Mouse (Mus musculus): Measurements from ENCODE around the gene Olfr1293-ps. TPM values are rescaled to one million over a fixed set of nuclear protein-coding genes. Genes with fewer than 3 reads are reported as not detected.

Gene Olfr1293-ps
- polyA plus RNA-seq, 1 experiment from 2014 or later = not detected

Other genes starting within 250 kb of the Olfr1293-ps start
- gene Olfr1278, start 235.1 kb upstream of the Olfr1293-ps start, polyA plus RNA-seq (2014; fragmentation: Nextera tagmentation; extraction: Ambion mirVana) = not detected in 2 replicates
- gene Olfr1279, start 224.6 kb upstream of the Olfr1293-ps start, polyA plus RNA-seq (2014; fragmentation: Nextera tagmentation; extraction: Ambion mirVana) = not detected in 2 replicates
- not detected in 2 replicates for gene Olfr1280, start 211.2 kb upstream of the Olfr1293-ps start, polyA plus RNA-seq (2014; fragmentation: Nextera tagmentation; extraction: Ambion mirVana)
- not detected in 2 replicates for gene Olfr1281, start 198.7 kb upstream of the Olfr1293-ps start, polyA plus RNA-seq (2014; fragmentation: Nextera tagmentation; extraction: Ambion mirVana)
- gene Olfr1282, start 189.1 kb upstream of the Olfr1293-ps start, polyA plus RNA-seq (2014; fragmentation: Nextera tagmentation; extraction: Ambion mirVana) = not detected in 2 replicates
- gene Olfr1283, start 158.4 kb upstream of the Olfr1293-ps start, polyA plus RNA-seq (2014; fragmentation: Nextera tagmentation; extraction: Ambion mirVana) = not detected in 2 replicates
- not detected in 2 replicates for gene Olfr1284, start 149.7 kb upstream of the Olfr1293-ps start, polyA plus RNA-seq (2014; fragmentation: Nextera tagmentation; extraction: Ambion mirVana)
- not detected in 2 replicates for gene Olfr1286, start 102.1 kb upstream of the Olfr1293-ps start, polyA plus RNA-seq (2014; fragmentation: Nextera tagmentation; extraction: Ambion mirVana)
- not detected in 2 replicates for gene Olfr1287, start 76.1 kb upstream of the Olfr1293-ps start, polyA plus RNA-seq (2014; fragmentation: Nextera tagmentation; extraction: Ambion mirVana)
- gene Olfr1288, start 51.1 kb upstream of the Olfr1293-ps start, polyA plus RNA-seq (2014; fragmentation: Nextera tagmentation; extraction: Ambion mirVana) = not detected in 2 replicates
- gene Olfr1289, start 44.4 kb upstream of the Olfr1293-ps start, polyA plus RNA-seq (2014; fragmentation: Nextera tagmentation; extraction: Ambion mirVana) = not detected in 2 replicates
- not detected in 2 replicates for gene Olfr1290, start 31.4 kb upstream of the Olfr1293-ps start, polyA plus RNA-seq (2014; fragmentation: Nextera tagmentation; extraction: Ambion mirVana)
- gene Olfr1291-ps1, start 28.0 kb upstream of the Olfr1293-ps start, polyA plus RNA-seq (2014; fragmentation: Nextera tagmentation; extraction: Ambion mirVana) = not detected in 2 replicates
- gene Olfr1294, start 15.1 kb downstream of the Olfr1293-ps start, polyA plus RNA-seq (2014; fragmentation: Nextera tagmentation; extraction: Ambion mirVana) = not detected in 2 replicates
- gene Olfr1295, start 44.5 kb downstream of the Olfr1293-ps start, polyA plus RNA-seq (2014; fragmentation: Nextera tagmentation; extraction: Ambion mirVana) = not detected in 2 replicates
- not detected in 2 replicates for gene Olfr1297, start 101.3 kb downstream of the Olfr1293-ps start, polyA plus RNA-seq (2014; fragmentation: Nextera tagmentation; extraction: Ambion mirVana)
- gene Olfr1298, start 124.0 kb downstream of the Olfr1293-ps start, polyA plus RNA-seq (2014; fragmentation: Nextera tagmentation; extraction: Ambion mirVana) = not detected in 2 replicates
- gene Olfr1299, start 136.2 kb downstream of the Olfr1293-ps start, polyA plus RNA-seq (2014; fragmentation: Nextera tagmentation; extraction: Ambion mirVana) = not detected in 2 replicates
- gene Olfr1301, start 225.8 kb downstream of the Olfr1293-ps start, polyA plus RNA-seq (2014; fragmentation: Nextera tagmentation; extraction: Ambion mirVana) = not detected in 2 replicates

Measured in stomach, embryonic 14.5 days (tissue).